Mouse (Mus musculus) ES-E14 (cell line): ENCODE measurements at regions not wholly inside any gene's neighbourhood (a gene's known extent, or its start where the extent isn't known, plus 50 kb on each side); places are given as distances from the start of the nearest gene placed in this dataset.

Experiments used
- DNase-seq: peaks from one replicate; pipeline ENCODE4 v3.0.0-alpha.2; 2013; ENCODE audit warnings: low read depth, low spot score
- H3K27ac ChIP-seq: 2 replicates; pipeline ENCODE4 v1.5.1; 2012; ENCODE audit warnings: low read depth, mild to moderate bottlenecking, low read length, moderate library complexity, mixed read lengths; ENCODE audit not compliant: poor library complexity, insufficient read depth, severe bottlenecking
- H3K36me3 ChIP-seq: 2 replicates; pipeline ENCODE4 v1.6.1; 2012; ENCODE audit warnings: mild to moderate bottlenecking, low read length, moderate library complexity, mixed read lengths; ENCODE audit not compliant: control insufficient read depth, poor library complexity, insufficient read depth, severe bottlenecking
- H3K4me1 ChIP-seq, 2 experiments: fragments of 150-350 bp in 1 of 2; sonication (generic) in 1 of 2; 2 replicates each; pipeline ENCODE4 v1.6.1; 2012; ENCODE audit warnings: low read length in 2 of 2, mild to moderate bottlenecking in 1 of 2, mixed read lengths in 1 of 2; ENCODE audit not compliant: control insufficient read depth in 2 of 2, insufficient read depth in 2 of 2, poor library complexity in 1 of 2
- H3K4me3 ChIP-seq, 2 experiments: fragments of 150-350 bp in 1 of 2; sonication (generic) in 1 of 2; 2 replicates each; pipeline ENCODE4 v1.5.1; 2012; ENCODE audit warnings: low read length in 2 of 2, low read depth in 1 of 2, mild to moderate bottlenecking in 1 of 2, mixed read lengths in 1 of 2; ENCODE audit not compliant: insufficient read depth in 1 of 2, poor library complexity in 1 of 2, severe bottlenecking in 1 of 2
- H3K9ac ChIP-seq: 2 replicates; pipeline ENCODE4 v1.6.1; 2012; ENCODE audit warnings: low read depth, mild to moderate bottlenecking, low read length, mixed read lengths; ENCODE audit not compliant: poor library complexity, insufficient read depth, severe bottlenecking
- H3K9me3 ChIP-seq: fragments of 150-350 bp; sonication (generic); 2 replicates; pipeline ENCODE4 v1.6.1; 2012; ENCODE audit warnings: low read depth, mild to moderate bottlenecking, low read length; ENCODE audit not compliant: control insufficient read depth, insufficient read depth
- CHD2 ChIP-seq: IDR thresholded peaks from 2 replicates; pipeline ENCODE4 v1.6.1; 2014; ENCODE audit warnings: mild to moderate bottlenecking, low read depth, low read length, inconsistent platforms
- HCFC1 ChIP-seq: IDR thresholded peaks from 2 replicates; pipeline ENCODE4 v1.6.1; 2012; ENCODE audit warnings: low read length, inconsistent platforms, borderline replicate concordance; ENCODE audit not compliant: insufficient read depth
- MAFK ChIP-seq: IDR thresholded peaks from 2 replicates; pipeline ENCODE4 v1.6.1; 2014; ENCODE audit warnings: mild to moderate bottlenecking, low read depth, low read length, inconsistent platforms; ENCODE audit not compliant: insufficient read depth
- ZC3H11A ChIP-seq: IDR thresholded peaks from 2 replicates; pipeline ENCODE4 v1.6.1; 2012; ENCODE audit warnings: low read depth, mild to moderate bottlenecking, inconsistent platforms, low read length, borderline replicate concordance
- ZNF384 ChIP-seq: IDR thresholded peaks from 2 replicates; pipeline ENCODE4 v1.6.1; 2012; ENCODE audit warnings: low read depth, low read length, inconsistent platforms
- in situ Hi-C, 2 experiments: fragments of 600-800 bp; cut with MboI; formaldehyde crosslinking; loops; one replicate each; pipeline ENCODE4 v1.15.1; 2025; ENCODE audit warnings: low sequenced_read_pairs in 2 of 2, inconsistent platforms in 1 of 2; ENCODE audit not compliant: unreplicated experiment in 2 of 2

DNA sequence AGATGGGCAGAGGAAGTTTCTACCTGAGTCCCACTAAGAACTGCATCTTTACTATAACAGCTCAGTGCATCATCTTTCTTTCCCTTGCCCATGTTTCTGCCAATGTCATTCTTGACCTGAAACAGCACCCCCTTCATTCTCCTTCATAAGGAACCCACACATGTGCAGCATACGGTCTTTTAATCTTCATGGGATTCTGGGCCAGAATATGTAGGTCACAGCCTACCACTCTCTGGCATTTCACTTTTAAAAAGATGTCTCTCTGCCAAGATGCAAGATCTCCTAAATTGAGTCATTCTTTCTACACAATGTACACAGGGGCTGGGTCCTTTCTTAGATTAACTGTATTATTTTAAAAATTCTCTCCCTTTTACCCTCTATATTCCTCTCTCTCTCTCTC is 223.2 kb downstream of the Twistnb start:
- no peaks in the 10 kb centered on the region for H3K4me1 ChIP-seq
- H3K36me3 ChIP-seq: no peaks in the 10 kb centered on the region
- no peaks in the 10 kb centered on the region for H3K9me3 ChIP-seq
- no peak overlapping the region for H3K27ac ChIP-seq
- H3K4me3 ChIP-seq: no peak overlapping the region
- H3K9ac ChIP-seq: no peak overlapping the region
- no peak for DNase-seq
- TF ChIP-seq ZNF384 (no peak), CHD2 (no peak), ZC3H11A (no peak), HCFC1 (no peak), MAFK (no peak)
- in situ Hi-C loops: no loop called here

DNA sequence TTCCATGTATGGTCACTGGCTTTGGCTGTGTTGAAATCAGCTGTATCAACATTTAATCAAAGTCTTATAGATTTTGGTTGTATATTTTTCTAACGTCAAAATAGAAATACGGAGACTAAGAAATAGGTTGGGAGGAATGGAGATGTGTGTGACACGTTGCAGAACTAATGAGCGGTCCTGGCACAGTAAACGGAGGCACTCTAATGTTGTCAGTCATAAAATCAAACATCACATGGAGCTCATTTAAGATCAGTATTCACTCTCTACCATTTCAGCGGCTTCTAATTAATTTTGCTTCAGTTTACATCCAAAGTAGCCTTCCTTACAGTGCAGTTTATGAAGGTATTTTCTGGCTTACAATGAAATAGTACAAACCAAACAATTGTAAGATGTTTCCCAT is 246.1 kb downstream of the Twistnb start:
- no peak overlapping the region for H3K27ac ChIP-seq
- no peaks in the 10 kb centered on the region for H3K9me3 ChIP-seq
- no peak overlapping the region for H3K4me3 ChIP-seq
- DNase-seq: no peak
- no peak for TF ChIP-seq ZNF384
- H3K9ac ChIP-seq: no peak overlapping the region
- no peaks in the 10 kb centered on the region for H3K4me1 ChIP-seq
- H3K36me3 ChIP-seq: no peaks in the 10 kb centered on the region
- in situ Hi-C loops: no loop called here

DNA sequence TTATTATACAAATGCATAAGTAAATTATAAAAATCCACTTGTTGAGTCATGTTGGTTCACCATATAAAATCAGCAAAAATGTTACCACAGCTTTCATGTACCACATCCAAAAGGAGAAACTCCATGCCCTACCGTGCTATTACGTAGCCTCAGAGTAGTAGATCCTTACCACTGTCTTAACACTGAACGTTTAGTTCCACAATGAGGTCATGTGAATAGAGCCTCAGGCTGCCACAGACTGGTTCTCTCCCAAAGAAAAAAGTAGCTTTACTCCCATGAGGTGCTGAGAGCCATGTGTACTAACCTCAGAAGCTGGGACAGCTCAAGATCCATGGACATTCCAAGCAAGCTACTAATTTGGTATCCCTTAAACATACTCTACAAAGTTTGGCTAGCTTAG is 235.4 kb upstream of the Ferd3l start:
- H3K4me3 ChIP-seq: no peak overlapping the region
- H3K4me1 ChIP-seq: no peaks in the 10 kb centered on the region
- in situ Hi-C loops: no loop called here
- no peak overlapping the region for H3K27ac ChIP-seq
- no peak overlapping the region for H3K9ac ChIP-seq
- H3K9me3 ChIP-seq: no peaks in the 10 kb centered on the region
- TF ChIP-seq CHD2 (no peak), HCFC1 (no peak), MAFK (no peak), ZC3H11A (no peak), ZNF384 (no peak)
- no peak for DNase-seq
- no peaks in the 10 kb centered on the region for H3K36me3 ChIP-seq

DNA sequence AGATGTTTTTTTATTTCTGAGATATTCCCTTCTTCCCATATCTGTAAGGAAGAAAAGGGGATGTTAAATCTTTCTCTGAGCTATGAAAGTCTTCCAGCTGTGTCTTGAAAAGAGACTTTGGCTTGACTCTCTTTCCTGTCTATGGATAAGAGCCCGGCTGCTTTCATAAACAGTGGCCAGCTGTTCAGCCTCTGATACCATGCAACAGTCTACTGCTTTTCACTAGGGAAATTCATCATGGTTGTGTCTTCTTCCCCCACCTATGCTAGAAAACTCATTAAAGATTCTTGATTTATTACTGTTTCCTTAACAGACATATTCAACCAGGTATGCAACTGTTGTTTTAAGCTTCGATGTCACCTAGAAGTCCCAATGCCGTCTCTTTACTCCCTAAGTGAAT is 213.8 kb upstream of the Ferd3l start:
- Histone ChIP-seq H3K9ac (no peak overlapping the region), H3K36me3 (no peaks in the 10 kb centered on the region), H3K9me3 (no peaks in the 10 kb centered on the region), H3K27ac (no peak overlapping the region), H3K4me3 (no peak overlapping the region), H3K4me1 (no peaks in the 10 kb centered on the region)
- TF ChIP-seq ZC3H11A (no peak), ZNF384 (no peak), HCFC1 (no peak), CHD2 (no peak), MAFK (no peak)
- no peak for DNase-seq
- in situ Hi-C loops: no loop called here

DNA sequence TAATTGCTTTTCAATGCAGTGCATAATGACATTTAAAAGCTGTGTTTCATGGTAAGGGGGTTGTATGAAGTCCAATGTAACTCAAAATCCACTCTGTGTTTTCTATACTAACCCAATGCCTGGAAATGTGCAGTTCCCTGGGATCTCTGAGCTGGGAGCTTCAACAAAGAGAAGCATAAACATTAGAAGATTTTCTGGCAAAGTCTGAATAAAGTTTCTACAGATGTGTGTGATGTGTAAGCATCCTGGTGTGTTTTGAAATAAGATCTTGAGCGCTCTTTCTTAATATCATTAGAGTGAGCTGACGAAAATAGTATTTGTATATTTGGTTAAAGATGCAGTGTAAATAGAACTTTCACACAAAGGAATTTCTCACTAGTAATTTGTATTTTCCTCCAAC is 212.2 kb upstream of the Ferd3l start:
- H3K27ac ChIP-seq: no peak overlapping the region
- H3K9ac ChIP-seq: no peak overlapping the region
- H3K9me3 ChIP-seq: no peaks in the 10 kb centered on the region
- no peak for DNase-seq
- no peaks in the 10 kb centered on the region for H3K36me3 ChIP-seq
- TF ChIP-seq CHD2: no peak
- no peak for TF ChIP-seq ZC3H11A
- no peak for TF ChIP-seq HCFC1
- no peak for TF ChIP-seq MAFK
- no peak for TF ChIP-seq ZNF384
- in situ Hi-C loops: no loop called here
- no peak overlapping the region for H3K4me3 ChIP-seq
- H3K4me1 ChIP-seq: no peaks in the 10 kb centered on the region
